Mouse (Mus musculus): ENCODE measurements around the gene Slc46a2. TPM values are rescaled to one million over a fixed set of nuclear protein-coding genes. Genes with fewer than 3 reads are reported as not detected.
A peak's percentile ranks its signal among the peaks of the same experiment; 100 is the strongest.

Gene Slc46a2
- polyA plus RNA-seq, 1 experiment: not detected

GRCm38 (mm10) chr4:59878595-59878994 is 36.3 kb downstream of the Slc46a2 start:
- H3K4me1 ChIP-seq (ENCODE audit: control insufficient read depth, insufficient read depth, low read length): peaks cover 5% of the 10 kb centered on the region; the same call in 1 of the 2 replicates
- no peak for TF ChIP-seq POLR2A (IDR thresholded peaks at IDR 0.05; ENCODE audit: low read depth, low read length)
- TF ChIP-seq CTCF (IDR thresholded peaks at IDR 0.05; ENCODE audit: borderline replicate concordance, insufficient read depth, low read length): no peak
- H3K4me3 ChIP-seq (ENCODE audit: insufficient read depth, low read length): no peak overlapping the region
- no peak overlapping the region for H3K27ac ChIP-seq (ENCODE audit: insufficient read depth, low read length)

GRCm38 (mm10) chr4:59877025-59877424 is 37.8 kb downstream of the Slc46a2 start:
- Histone ChIP-seq H3K4me3 (ENCODE audit: insufficient read depth, low read length) (no peak overlapping the region), H3K4me1 (ENCODE audit: control insufficient read depth, insufficient read depth, low read length) (peaks cover 5% of the 10 kb centered on the region; the same call in 1 of the 2 replicates), H3K27ac (ENCODE audit: insufficient read depth, low read length) (peak overlapping the region; percentile 81)
- no peak for TF ChIP-seq POLR2A (IDR thresholded peaks at IDR 0.05; ENCODE audit: low read depth, low read length)
- TF ChIP-seq CTCF (IDR thresholded peaks at IDR 0.05; ENCODE audit: borderline replicate concordance, insufficient read depth, low read length): no peak

GRCm38 (mm10) chr4:59876570-59876969 is 38.3 kb downstream of the Slc46a2 start:
- Histone ChIP-seq H3K27ac (ENCODE audit: insufficient read depth, low read length) (peak overlapping the region; percentile 81), H3K4me1 (ENCODE audit: control insufficient read depth, insufficient read depth, low read length) (peaks cover 5% of the 10 kb centered on the region; the same call in 1 of the 2 replicates)
- TF ChIP-seq POLR2A (IDR thresholded peaks at IDR 0.05; ENCODE audit: low read depth, low read length) (no peak), CTCF (IDR thresholded peaks at IDR 0.05; ENCODE audit: borderline replicate concordance, insufficient read depth, low read length) (no peak)

GRCm38 (mm10) chr4:59873830-59874229 is 41.0 kb downstream of the Slc46a2 start:
- H3K4me1 ChIP-seq (ENCODE audit: control insufficient read depth, insufficient read depth, low read length): peaks cover 17% of the 10 kb centered on the region
- no peak overlapping the region for H3K4me3 ChIP-seq (ENCODE audit: insufficient read depth, low read length)
- H3K27ac ChIP-seq (ENCODE audit: insufficient read depth, low read length): no peak overlapping the region
- TF ChIP-seq POLR2A (IDR thresholded peaks at IDR 0.05; ENCODE audit: low read depth, low read length) (no peak), CTCF (IDR thresholded peaks at IDR 0.05; ENCODE audit: borderline replicate concordance, insufficient read depth, low read length) (no peak)

More at GRCm38 (mm10) chr4:59876570-59876969, 38.3 kb downstream of the Slc46a2 start:
- no peak overlapping the region for H3K4me3 ChIP-seq (ENCODE audit: insufficient read depth, low read length)

GRCm38 (mm10) chr4:59873240-59873639 is 41.6 kb downstream of the Slc46a2 start:
- no peak for TF ChIP-seq CTCF (IDR thresholded peaks at IDR 0.05; ENCODE audit: borderline replicate concordance, insufficient read depth, low read length)
- TF ChIP-seq POLR2A (IDR thresholded peaks at IDR 0.05; ENCODE audit: low read depth, low read length): no peak
- H3K27ac ChIP-seq (ENCODE audit: insufficient read depth, low read length): no peak overlapping the region

GRCm38 (mm10) chr4:59870859-59871591 is 43.8 kb downstream of the Slc46a2 start:
- Histone ChIP-seq H3K27ac (ENCODE audit: insufficient read depth, low read length) (peak overlapping the region; percentile 87), H3K4me1 (ENCODE audit: control insufficient read depth, insufficient read depth, low read length) (peaks cover 18% of the 10 kb centered on the region), H3K4me3 (ENCODE audit: insufficient read depth, low read length) (no peak overlapping the region)
- no peak for TF ChIP-seq POLR2A (IDR thresholded peaks at IDR 0.05; ENCODE audit: low read depth, low read length)
- TF ChIP-seq CTCF (IDR thresholded peaks at IDR 0.05; ENCODE audit: borderline replicate concordance, insufficient read depth, low read length): 0 out of 2 replicates have a peak, but pooled peaks have one; percentile 21

More at GRCm38 (mm10) chr4:59873240-59873639, 41.6 kb downstream of the Slc46a2 start:
- H3K4me3 ChIP-seq (ENCODE audit: insufficient read depth, low read length): no peak overlapping the region
- peaks cover 19% of the 10 kb centered on the region for H3K4me1 ChIP-seq (ENCODE audit: control insufficient read depth, insufficient read depth, low read length)

- TF ChIP-seq CTCF (IDR thresholded peaks at IDR 0.05; ENCODE audit: borderline replicate concordance, insufficient read depth, low read length) (no peak), POLR2A (IDR thresholded peaks at IDR 0.05; ENCODE audit: low read depth, low read length) (no peak)
- Histone ChIP-seq H3K27ac (ENCODE audit: insufficient read depth, low read length) (peak overlapping the region; percentile 97), H3K4me3 (ENCODE audit: insufficient read depth, low read length) (no peak overlapping the region), H3K4me1 (ENCODE audit: control insufficient read depth, insufficient read depth, low read length) (peaks cover 18% of the 10 kb centered on the region)
Measured at GRCm38 (mm10) chr4:59870433-59870832, 44.4 kb downstream of the Slc46a2 start.

GRCm38 (mm10) chr4:59869488-59870057 is 45.3 kb downstream of the Slc46a2 start:
- TF ChIP-seq CTCF (IDR thresholded peaks at IDR 0.05; ENCODE audit: borderline replicate concordance, insufficient read depth, low read length) (no peak), POLR2A (IDR thresholded peaks at IDR 0.05; ENCODE audit: low read depth, low read length) (no peak)
- H3K27ac ChIP-seq (ENCODE audit: insufficient read depth, low read length): peak overlapping the region; percentile 97
- no peak overlapping the region for H3K4me3 ChIP-seq (ENCODE audit: insufficient read depth, low read length)
- peaks cover 18% of the 10 kb centered on the region for H3K4me1 ChIP-seq (ENCODE audit: control insufficient read depth, insufficient read depth, low read length)

- Histone ChIP-seq H3K27ac (ENCODE audit: insufficient read depth, low read length) (no peak overlapping the region), H3K4me3 (ENCODE audit: insufficient read depth, low read length) (no peak overlapping the region), H3K4me1 (ENCODE audit: control insufficient read depth, insufficient read depth, low read length) (peaks cover 14% of the 10 kb centered on the region)
- no peak for TF ChIP-seq POLR2A (IDR thresholded peaks at IDR 0.05; ENCODE audit: low read depth, low read length)
- TF ChIP-seq CTCF (IDR thresholded peaks at IDR 0.05; ENCODE audit: borderline replicate concordance, insufficient read depth, low read length): no peak
Measured at GRCm38 (mm10) chr4:59868086-59868485, 46.8 kb downstream of the Slc46a2 start.

- Histone ChIP-seq H3K4me3 (ENCODE audit: insufficient read depth, low read length) (no peak overlapping the region), H3K4me1 (ENCODE audit: control insufficient read depth, insufficient read depth, low read length) (peaks cover 2% of the 10 kb centered on the region; the same call in 1 of the 2 replicates), H3K27ac (ENCODE audit: insufficient read depth, low read length) (no peak overlapping the region)
- TF ChIP-seq POLR2A (IDR thresholded peaks at IDR 0.05; ENCODE audit: low read depth, low read length): no peak
- TF ChIP-seq CTCF (IDR thresholded peaks at IDR 0.05; ENCODE audit: borderline replicate concordance, insufficient read depth, low read length): no peak
Measured at GRCm38 (mm10) chr4:59863869-59864268, 51.0 kb downstream of the Slc46a2 start.

All from embryonic fibroblast, embryonic 13.5 days (primary cell).